Mouse (Mus musculus) ES-E14 (cell line): ENCODE measurements around the gene Snx12.

Experiments used
- CHD2 ChIP-seq: IDR thresholded peaks from 2 replicates; pipeline ENCODE4 v1.6.1; 2014; ENCODE audit warnings: mild to moderate bottlenecking, low read depth, low read length, inconsistent platforms
- HCFC1 ChIP-seq: IDR thresholded peaks from 2 replicates; pipeline ENCODE4 v1.6.1; 2012; ENCODE audit warnings: low read length, inconsistent platforms, borderline replicate concordance; ENCODE audit not compliant: insufficient read depth
- ZC3H11A ChIP-seq: IDR thresholded peaks from 2 replicates; pipeline ENCODE4 v1.6.1; 2012; ENCODE audit warnings: low read depth, mild to moderate bottlenecking, inconsistent platforms, low read length, borderline replicate concordance

DNA sequence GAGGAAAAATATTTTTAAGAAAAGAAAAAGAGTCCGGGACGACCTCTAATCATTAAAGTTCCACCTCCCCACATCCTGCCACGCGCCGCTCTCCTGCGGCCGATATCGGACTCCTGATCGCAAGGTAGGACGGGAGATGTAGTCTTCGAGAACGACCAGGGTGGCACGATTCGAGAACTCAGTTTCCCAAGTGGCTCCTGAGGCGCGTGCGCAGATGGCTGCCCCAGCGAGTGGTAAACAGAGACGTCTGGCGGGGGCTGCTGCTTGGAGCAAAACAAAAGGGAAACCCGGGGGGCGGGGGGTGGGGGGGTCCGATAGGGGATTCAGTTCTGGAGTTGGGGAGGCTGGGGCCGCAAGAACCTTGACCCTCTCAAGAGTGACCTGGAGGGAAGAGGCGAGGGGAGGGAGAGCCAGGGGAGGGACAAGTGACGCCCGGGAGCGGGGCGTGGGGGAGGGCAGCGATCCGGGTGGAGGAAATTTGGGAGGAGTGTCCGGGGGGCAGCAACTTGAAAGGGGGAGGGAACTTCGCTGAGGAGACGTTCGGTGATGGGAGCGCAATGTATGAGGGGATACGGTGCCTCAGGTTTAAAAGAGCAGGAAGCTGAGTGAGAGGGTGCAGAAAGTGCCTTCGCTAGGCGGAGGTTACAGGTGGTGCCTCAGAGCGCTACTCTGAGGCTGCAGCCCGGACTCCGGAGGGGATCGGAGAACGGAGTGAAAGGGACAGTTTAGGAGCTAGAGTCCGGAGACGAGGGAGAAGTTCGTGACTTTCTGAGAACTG is 31.8 kb upstream of the Snx12 start, which contains the start of gene Foxo4:
- TF ChIP-seq HCFC1: peak; percentile 90
- no peak for TF ChIP-seq CHD2
- TF ChIP-seq ZC3H11A: no peak
